Mouse (Mus musculus) intestine, embryonic 16.5 days (tissue): ENCODE results near the gene A530016L24Rik. TPM values are rescaled to one million over a fixed set of nuclear protein-coding genes. Genes with fewer than 3 reads are reported as not detected.

Source experiments
- polyA plus RNA-seq: library from polyadenylated mRNA; unstranded; fragments of >200 nt; fragmentation: Nextera tagmentation; extraction: Ambion mirVana; gene quantifications from 2 replicates; pipeline ENCODE4 v1.2.1, GENCODE M21; 2015

Gene A530016L24Rik
- polyA plus RNA-seq, 1 experiment from 2014 or later: 0.10 TPM

Other genes starting within 250 kb of the A530016L24Rik start
- 2.5 and 2.8 TPM in 2 replicates for gene Tmem179, start 27.3 kb downstream of the A530016L24Rik start, polyA plus RNA-seq
- 1.6 and 2.6 TPM in 2 replicates for gene Inf2, start 99.3 kb downstream of the A530016L24Rik start, polyA plus RNA-seq
- gene Adssl1, start 130.6 kb downstream of the A530016L24Rik start, polyA plus RNA-seq: 2.1 and 2.7 TPM in 2 replicates
- 168 and 186 TPM in 2 replicates for gene Siva1, start 155.2 kb downstream of the A530016L24Rik start, polyA plus RNA-seq
- gene Akt1, start 185.4 kb downstream of the A530016L24Rik start, polyA plus RNA-seq: 56.5 and 65.5 TPM in 2 replicates
- 6.8 and 8.2 TPM in 2 replicates for gene Zbtb42, start 189.4 kb downstream of the A530016L24Rik start, polyA plus RNA-seq
- 12.4 and 13.2 TPM in 2 replicates for gene Cep170b, start 231.0 kb downstream of the A530016L24Rik start, polyA plus RNA-seq